Mouse (Mus musculus): Measurements from ENCODE around the gene Hist1h4d. TPM values are rescaled to one million over a fixed set of nuclear protein-coding genes. Genes with fewer than 3 reads are reported as not detected.
A peak's percentile ranks its signal among the peaks of the same experiment; 100 is the strongest.
"Not testable (repeated sequence)": the region's sequence is repeated elsewhere in the genome, so short reads cannot be mapped to it uniquely, and the experiment has no call there.

Gene Hist1h4d
- total and polyA plus RNA-seq, 3 experiments: 1.7 to 51.7 (median 47.3) TPM

GRCm38 (mm10) chr13:23562699-23563462 is 18.5 kb upstream of the Hist1h4d start:
- no peak for DNase-seq
- H3K36me3 ChIP-seq (ENCODE audit: control insufficient read depth, insufficient read depth, low read length): no peaks in the 10 kb centered on the region
- WGBS: 2% methylated on average over 18 of the region's 18 CpGs
- peak overlapping the region; percentile 41 for H3K9ac ChIP-seq (ENCODE audit: low read depth, low read length)
- peaks cover 2% of the 10 kb centered on the region; the same call in 1 of the 2 replicates for H3K4me1 ChIP-seq (ENCODE audit: control insufficient read depth, insufficient read depth, low read length)
- peak overlapping the region; percentile 94 for H3K27ac ChIP-seq
- no peaks in the 10 kb centered on the region for H3K27me3 ChIP-seq (ENCODE audit: control insufficient read depth, insufficient read depth, low read length)
- H3K4me3 ChIP-seq: peak overlapping the region; percentile 50
- no peaks in the 10 kb centered on the region for H3K79me2 ChIP-seq (replicated peaks; ENCODE audit: control insufficient read depth, insufficient read depth, low read length)
- TF ChIP-seq CTCF (IDR thresholded peaks at IDR 0.05): peak; percentile 77
- TF ChIP-seq POLR2A (IDR thresholded peaks at IDR 0.05; ENCODE audit: insufficient read depth, low read depth, low read length): peak; percentile 37; the same call in 1 of the 2 replicates
- TF ChIP-seq EP300 (IDR thresholded peaks at IDR 0.05; ENCODE audit: insufficient read depth, low read depth, low read length): no peak
- intact Hi-C loops (cut with DNase I): no loop called here

GRCm38 (mm10) chr13:23564482-23564881 is 16.9 kb upstream of the Hist1h4d start:
- Histone ChIP-seq H3K27ac (no peak overlapping the region), H3K27me3 (ENCODE audit: control insufficient read depth, insufficient read depth, low read length) (no peaks in the 10 kb centered on the region), H3K4me1 (ENCODE audit: control insufficient read depth, insufficient read depth, low read length) (peaks cover 2% of the 10 kb centered on the region; the same call in 1 of the 2 replicates), H3K9ac (ENCODE audit: low read depth, low read length) (no peak overlapping the region), H3K79me2 (replicated peaks; ENCODE audit: control insufficient read depth, insufficient read depth, low read length) (no peaks in the 10 kb centered on the region), H3K4me3 (no peak overlapping the region), H3K36me3 (ENCODE audit: control insufficient read depth, insufficient read depth, low read length) (no peaks in the 10 kb centered on the region)
- TF ChIP-seq POLR2A (IDR thresholded peaks at IDR 0.05; ENCODE audit: insufficient read depth, low read depth, low read length) (no peak), EP300 (IDR thresholded peaks at IDR 0.05; ENCODE audit: insufficient read depth, low read depth, low read length) (no peak), CTCF (IDR thresholded peaks at IDR 0.05) (no peak)
- no peak for DNase-seq
- WGBS: 79% methylated on average over 2 of the region's 2 CpGs
- intact Hi-C loops (cut with DNase I): no loop called here

- WGBS: 4% methylated on average over 28 of the region's 41 CpGs
- peak overlapping the region; percentile 28; the same call in 1 of the 2 replicates for H3K9ac ChIP-seq (ENCODE audit: low read depth, low read length)
Observed at GRCm38 (mm10) chr13:23570261-23571021, 11.0 kb upstream of the Hist1h4d start.

GRCm38 (mm10) chr13:23571022-23571503 is 10.3 kb upstream of the Hist1h4d start, which contains the start of the genes Hist1h2ae and Hist1h2bg:
Gene Hist1h2ae (minus strand): TSS chr13:23571220.
Gene Hist1h2bg (plus strand): TSS chr13:23571396.
- WGBS: under 1% methylated on average over 18 of the region's 18 CpGs
- peak; percentile 77 to 79 for DNase-seq
- H3K27me3 ChIP-seq (ENCODE audit: control insufficient read depth, insufficient read depth, low read length): no peaks in the 10 kb centered on the region

More at GRCm38 (mm10) chr13:23570261-23571021, 11.0 kb upstream of the Hist1h4d start:
- H3K79me2 ChIP-seq (replicated peaks; ENCODE audit: control insufficient read depth, insufficient read depth, low read length); intact Hi-C loops (cut with DNase I); H3K27me3 ChIP-seq (ENCODE audit: control insufficient read depth, insufficient read depth, low read length); H3K36me3 ChIP-seq (ENCODE audit: control insufficient read depth, insufficient read depth, low read length); H3K4me1 ChIP-seq (ENCODE audit: control insufficient read depth, insufficient read depth, low read length); DNase-seq: not testable (repeated sequence)
- peak overlapping the region; percentile 87 for H3K27ac ChIP-seq
- peak; percentile 27; the same call in 1 of the 2 replicates for TF ChIP-seq CTCF (IDR thresholded peaks at IDR 0.05)
- H3K4me3 ChIP-seq: peak overlapping the region; percentile 63

GRCm38 (mm10) chr13:23571504-23572217 is 9.7 kb upstream of the Hist1h4d start:
- intact Hi-C loops (cut with DNase I): not testable (repeated sequence)

More at GRCm38 (mm10) chr13:23571022-23571503, 10.3 kb upstream of the Hist1h4d start, which contains the start of the genes Hist1h2ae and Hist1h2bg:
- Histone ChIP-seq H3K36me3 (ENCODE audit: control insufficient read depth, insufficient read depth, low read length) (peaks cover 6% of the 10 kb centered on the region), H3K4me1 (ENCODE audit: control insufficient read depth, insufficient read depth, low read length) (peaks cover 4% of the 10 kb centered on the region), H3K9ac (ENCODE audit: low read depth, low read length) (peak within 1 kb of the TSS; percentile 65), H3K79me2 (replicated peaks; ENCODE audit: control insufficient read depth, insufficient read depth, low read length) (no peaks in the 10 kb centered on the region), H3K27ac (peak within 1 kb of the TSS; percentile 87), H3K4me3 (peak within 1 kb of the TSS; percentile 63)
- TF ChIP-seq CTCF (IDR thresholded peaks at IDR 0.05) (no peak), POLR2A (IDR thresholded peaks at IDR 0.05; ENCODE audit: insufficient read depth, low read depth, low read length) (peak; percentile 57; the same call in 1 of the 2 replicates), EP300 (IDR thresholded peaks at IDR 0.05; ENCODE audit: insufficient read depth, low read depth, low read length) (no peak)
- intact Hi-C loops (cut with DNase I): no loop called here

More at GRCm38 (mm10) chr13:23571504-23572217, 9.7 kb upstream of the Hist1h4d start:
- H3K27ac ChIP-seq: peak overlapping the region; percentile 87
- H3K79me2 ChIP-seq (replicated peaks; ENCODE audit: control insufficient read depth, insufficient read depth, low read length); H3K36me3 ChIP-seq (ENCODE audit: control insufficient read depth, insufficient read depth, low read length); DNase-seq; H3K27me3 ChIP-seq (ENCODE audit: control insufficient read depth, insufficient read depth, low read length); H3K4me1 ChIP-seq (ENCODE audit: control insufficient read depth, insufficient read depth, low read length): not testable (repeated sequence)
- 0 out of 2 replicates have a peak, but pooled peaks have one; percentile 6 for TF ChIP-seq POLR2A (IDR thresholded peaks at IDR 0.05; ENCODE audit: insufficient read depth, low read depth, low read length)
- H3K4me3 ChIP-seq: peak overlapping the region; percentile 63
- H3K9ac ChIP-seq (ENCODE audit: low read depth, low read length): peak overlapping the region; percentile 65
- WGBS: 2% methylated on average over 18 of the region's 34 CpGs

All from heart, adult 2 months (tissue).